Mouse (Mus musculus) lung, postnatal 0 days (tissue): ENCODE measurements at regions not wholly inside any gene's neighbourhood (a gene's known extent, or its start where the extent isn't known, plus 50 kb on each side); places are given as distances from the start of the nearest gene placed in this dataset.
A peak's percentile ranks its signal among the peaks of the same experiment; 100 is the strongest.

Experiments
- ATAC-seq: fragments of 200-750 bp; cut with Nextera tagmentation; 2 replicates; pipeline ENCODE4 v1.8.0; 2017; ENCODE audit warnings: moderate library complexity
- DNase-seq: peaks from one replicate; pipeline ENCODE4 v3.0.0-alpha.2; 2016; ENCODE audit warnings: low spot score
- H3K27ac ChIP-seq: fragments of 300-500 bp; sonication (generic); 2 replicates; pipeline ENCODE4 v1.5.1; 2014; ENCODE audit warnings: antibody characterized with exemption, mild to moderate bottlenecking, low read length, mixed read lengths
- H3K27me3 ChIP-seq: fragments of 300-500 bp; sonication (generic); replicated peaks from 2 replicates; pipeline ENCODE4 v1.6.1; 2014; ENCODE audit warnings: low read length, mixed read lengths; ENCODE audit not compliant: insufficient read depth
- H3K36me3 ChIP-seq: fragments of 300-500 bp; sonication (generic); 2 replicates; pipeline ENCODE4 v1.6.1; 2014; ENCODE audit warnings: low read length, mixed read lengths; ENCODE audit not compliant: insufficient read depth
- H3K4me1 ChIP-seq: fragments of 300-500 bp; sonication (generic); 2 replicates; pipeline ENCODE4 v1.6.1; 2014; ENCODE audit warnings: antibody characterized with exemption, low read depth, low read length, mixed read lengths; ENCODE audit not compliant: insufficient read depth
- H3K4me2 ChIP-seq: fragments of 300-500 bp; sonication (generic); replicated peaks from 2 replicates; pipeline ENCODE4 v1.6.1; 2014; ENCODE audit warnings: low read depth, mild to moderate bottlenecking, low read length, moderate library complexity, mixed read lengths
- H3K4me3 ChIP-seq: fragments of 300-500 bp; sonication (generic); 2 replicates; pipeline ENCODE4 v1.5.1; 2014; ENCODE audit warnings: low read depth, low read length
- H3K9ac ChIP-seq: fragments of 300-500 bp; sonication (generic); replicated peaks from 2 replicates; pipeline ENCODE4 v1.6.1; 2014; ENCODE audit warnings: low read depth, mild to moderate bottlenecking
- H3K9me3 ChIP-seq: fragments of 300-500 bp; sonication (generic); 2 replicates; pipeline ENCODE4 v1.6.1; 2016; ENCODE audit warnings: low read length, mixed read lengths
- CTCF ChIP-seq: IDR thresholded peaks from 2 replicates; pipeline ENCODE4 v1.5.1; 2016; ENCODE audit warnings: antibody characterized with exemption, mild to moderate bottlenecking
- EP300 ChIP-seq: IDR thresholded peaks from 2 replicates; pipeline ENCODE4 v1.6.1; 2016; ENCODE audit warnings: antibody characterized with exemption, mild to moderate bottlenecking, control low read depth
- WGBS: fragments of 180-500 bp; shearing (Covaris S2); extraction: QIAGEN DNeasy Blood & Tissue Kit; methylation state at CpG from one replicate; pipeline ENCODE4 v1.1.7; 2014; 5-methylcytosine and 5-hydroxymethylcytosine counted together

DNA sequence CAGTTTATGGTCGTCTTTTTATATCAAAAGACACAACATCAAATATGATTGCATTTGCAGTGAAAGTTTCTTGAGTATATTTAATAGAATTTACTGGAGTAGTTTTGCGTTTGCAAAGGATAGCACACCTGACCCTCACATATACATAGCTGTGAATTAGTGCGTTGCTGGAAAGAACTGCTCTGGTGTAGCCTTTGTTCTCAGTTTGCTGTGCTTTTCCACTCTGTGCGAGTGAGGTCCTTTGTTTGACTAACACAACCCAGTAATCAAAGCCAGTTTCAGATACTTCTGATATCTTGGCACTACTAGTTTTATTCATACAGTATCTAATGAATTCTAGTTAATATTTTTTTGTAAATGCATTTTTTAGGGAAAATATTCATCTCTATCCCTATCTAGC is 84.7 kb downstream of the Trim52 start:
- no peaks in the 10 kb centered on the region for H3K36me3 ChIP-seq
- no peak for ATAC-seq

DNA sequence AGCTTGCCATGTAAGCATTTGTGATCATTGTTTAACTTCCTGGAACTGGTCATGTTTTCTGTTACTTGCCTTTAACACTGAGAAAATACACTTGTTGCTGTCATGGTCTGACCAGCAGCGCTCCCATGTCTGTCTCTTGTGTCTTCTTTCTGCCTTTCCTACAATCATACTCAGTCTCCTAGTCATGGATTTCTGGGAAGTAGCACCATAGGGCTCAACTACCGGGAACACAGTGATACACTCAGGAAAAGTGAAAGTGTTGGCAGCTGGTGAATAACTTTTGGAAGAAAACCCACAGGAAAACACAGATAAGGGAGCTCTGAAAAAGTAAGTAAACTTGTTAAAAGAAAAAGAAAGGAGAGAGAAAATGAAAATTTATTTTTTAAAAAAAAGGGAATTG is 87.6 kb downstream of the Trim52 start:
- WGBS: 34% methylated on average over 2 of the region's 2 CpGs
- Histone ChIP-seq H3K4me1 (no peaks in the 10 kb centered on the region), H3K27me3 (no peaks in the 10 kb centered on the region), H3K36me3 (no peaks in the 10 kb centered on the region), H3K4me3 (no peak overlapping the region), H3K4me2 (no peak overlapping the region), H3K9ac (no peak overlapping the region), H3K27ac (no peak overlapping the region), H3K9me3 (no peaks in the 10 kb centered on the region)
- no peak for TF ChIP-seq CTCF
- TF ChIP-seq EP300: no peak
- DNase-seq (peak; percentile 32), ATAC-seq (peak; percentile 26; the same call in 1 of the 2 replicates)

More for the DNA sequence above, 84.7 kb downstream of the Trim52 start:
- DNase-seq: no peak
- no peaks in the 10 kb centered on the region for H3K4me1 ChIP-seq
- 70% methylated on average over 4 of the region's 4 CpGs for WGBS
- H3K27me3 ChIP-seq: no peaks in the 10 kb centered on the region
- TF ChIP-seq EP300 (no peak), CTCF (no peak)
- no peak overlapping the region for H3K27ac ChIP-seq
- no peak overlapping the region for H3K9ac ChIP-seq
- no peaks in the 10 kb centered on the region for H3K9me3 ChIP-seq
- H3K4me3 ChIP-seq: no peak overlapping the region
- no peak overlapping the region for H3K4me2 ChIP-seq

DNA sequence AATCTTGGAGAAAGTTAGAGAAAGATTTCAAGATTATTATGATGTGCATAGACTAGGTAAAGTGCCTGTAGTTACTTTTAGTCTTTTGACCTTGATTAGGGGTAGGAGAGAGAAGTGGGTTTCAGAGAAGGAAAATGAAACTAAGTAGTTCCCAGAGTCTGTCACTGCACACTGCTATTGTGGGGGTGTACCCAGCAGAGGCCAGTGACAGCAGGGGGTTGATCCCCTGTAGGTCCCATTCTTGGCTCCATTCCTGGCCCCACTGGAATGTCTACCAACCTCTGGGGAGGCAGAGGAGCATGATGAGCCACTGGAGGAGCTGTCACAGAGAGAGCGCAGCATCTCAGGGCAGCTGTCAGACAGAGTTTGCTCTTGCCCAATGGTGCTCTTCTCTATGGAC is 88.1 kb downstream of the Trim52 start:
- H3K27ac ChIP-seq: no peak overlapping the region
- no peak overlapping the region for H3K4me3 ChIP-seq
- no peaks in the 10 kb centered on the region for H3K4me1 ChIP-seq
- H3K9ac ChIP-seq: no peak overlapping the region
- DNase-seq: no peak
- H3K4me2 ChIP-seq: no peak overlapping the region
- H3K27me3 ChIP-seq: no peaks in the 10 kb centered on the region
- ATAC-seq: no peak; the same call in 1 of the 2 replicates
- TF ChIP-seq EP300 (no peak), CTCF (no peak)
- WGBS: 81% methylated on average over 1 of the region's 1 CpGs
- no peaks in the 10 kb centered on the region for H3K36me3 ChIP-seq
- H3K9me3 ChIP-seq: no peaks in the 10 kb centered on the region

DNA sequence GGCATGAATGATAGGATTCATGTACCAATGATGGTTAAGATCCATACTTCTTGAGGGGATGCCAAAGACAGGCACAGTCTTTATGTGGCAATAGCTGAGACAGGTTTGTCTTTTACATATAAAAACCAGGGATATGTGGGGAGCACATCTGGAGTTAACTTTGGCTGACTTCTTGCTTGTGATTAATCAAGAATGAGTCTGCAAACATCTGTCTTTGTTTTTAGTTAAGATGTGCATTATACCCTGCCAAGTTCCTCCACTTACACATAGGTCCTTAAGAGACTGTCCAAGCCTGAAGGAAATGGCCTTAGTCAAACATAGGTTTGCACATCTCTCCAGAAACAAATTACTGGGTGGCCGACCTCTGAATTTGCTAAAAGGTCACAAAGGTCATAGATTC is 91.8 kb downstream of the Trim52 start:
- Histone ChIP-seq H3K36me3 (no peaks in the 10 kb centered on the region), H3K4me2 (no peak overlapping the region), H3K27ac (no peak overlapping the region), H3K9me3 (no peaks in the 10 kb centered on the region), H3K4me3 (no peak overlapping the region), H3K4me1 (no peaks in the 10 kb centered on the region), H3K9ac (no peak overlapping the region), H3K27me3 (no peaks in the 10 kb centered on the region)
- 34% methylated on average over 1 of the region's 1 CpGs for WGBS
- TF ChIP-seq CTCF: no peak
- no peak for DNase-seq
- ATAC-seq: no peak

DNA sequence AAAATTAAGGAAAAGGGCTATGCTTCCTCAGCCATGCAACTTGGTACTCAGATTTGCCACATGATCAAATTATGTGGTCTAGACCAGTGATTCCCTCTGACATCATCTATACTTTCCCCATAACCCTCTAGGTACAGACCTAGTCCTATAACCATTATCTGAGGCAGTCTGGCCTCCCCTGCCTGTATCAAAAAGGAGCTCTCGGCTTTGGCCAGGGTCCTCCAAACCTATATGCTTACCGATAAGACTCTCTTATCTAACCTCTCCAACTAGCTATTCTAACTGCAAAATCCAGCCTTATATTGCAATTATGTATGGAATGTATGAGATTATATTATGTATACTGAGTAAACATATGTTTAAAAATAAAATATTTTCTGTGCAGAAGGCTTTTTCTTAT is 93.1 kb downstream of the Trim52 start:
- no peak overlapping the region for H3K9ac ChIP-seq
- no peak for TF ChIP-seq CTCF
- TF ChIP-seq EP300: no peak
- H3K4me2 ChIP-seq: no peak overlapping the region
- H3K4me1 ChIP-seq: no peaks in the 10 kb centered on the region
- no peaks in the 10 kb centered on the region for H3K27me3 ChIP-seq
- no peaks in the 10 kb centered on the region for H3K36me3 ChIP-seq
- H3K4me3 ChIP-seq: no peak overlapping the region
- ATAC-seq (no peak), DNase-seq (no peak)
- H3K9me3 ChIP-seq: no peaks in the 10 kb centered on the region
- 49% methylated on average over 2 of the region's 2 CpGs for WGBS
- no peak overlapping the region for H3K27ac ChIP-seq

DNA sequence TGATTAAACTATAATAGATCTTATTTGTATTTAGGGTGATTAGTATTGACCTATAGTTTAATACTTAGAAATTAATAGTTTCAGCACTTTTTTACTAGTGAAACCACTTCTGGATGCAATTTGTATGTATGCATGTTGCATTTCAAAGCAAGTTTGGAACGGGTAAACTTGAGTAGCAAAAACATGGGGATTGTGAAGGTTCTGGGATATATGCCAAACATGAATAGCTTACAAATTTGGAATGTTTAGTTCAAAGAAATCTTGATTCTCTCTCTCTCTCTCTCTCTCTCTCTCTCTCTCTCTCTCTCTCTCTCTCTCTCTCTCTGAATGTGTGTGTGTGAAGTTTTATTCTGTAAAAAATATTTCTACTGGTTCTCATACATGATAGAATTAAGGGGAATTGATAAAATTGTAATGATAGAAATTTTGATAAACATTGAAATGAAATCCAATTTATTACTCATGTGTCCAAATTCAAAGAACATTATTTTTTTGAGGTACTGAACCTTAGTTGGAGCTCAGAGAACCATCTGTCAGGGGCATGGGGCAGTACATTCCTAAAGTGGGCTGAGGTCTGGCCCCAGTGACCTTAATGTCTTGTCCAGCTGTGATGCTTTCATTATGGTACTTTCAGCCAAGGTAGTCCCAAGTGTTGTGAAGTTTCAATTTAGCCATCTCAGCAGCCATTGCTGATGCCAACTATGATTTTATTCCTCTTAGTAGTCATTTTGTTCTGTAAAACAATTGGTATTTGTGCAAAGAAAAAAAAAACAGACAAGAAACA is 93.7 kb downstream of the Trim52 start:
- H3K4me2 ChIP-seq: no peak overlapping the region
- H3K4me1 ChIP-seq: no peaks in the 10 kb centered on the region
- TF ChIP-seq CTCF (no peak), EP300 (no peak)
- H3K9ac ChIP-seq: no peak overlapping the region
- H3K4me3 ChIP-seq: no peak overlapping the region
- no peaks in the 10 kb centered on the region for H3K36me3 ChIP-seq
- no peak for ATAC-seq
- H3K9me3 ChIP-seq: no peaks in the 10 kb centered on the region
- DNase-seq: peak; percentile 35
- H3K27ac ChIP-seq: no peak overlapping the region
- no peaks in the 10 kb centered on the region for H3K27me3 ChIP-seq
- 15% methylated on average over 1 of the region's 1 CpGs for WGBS

DNA sequence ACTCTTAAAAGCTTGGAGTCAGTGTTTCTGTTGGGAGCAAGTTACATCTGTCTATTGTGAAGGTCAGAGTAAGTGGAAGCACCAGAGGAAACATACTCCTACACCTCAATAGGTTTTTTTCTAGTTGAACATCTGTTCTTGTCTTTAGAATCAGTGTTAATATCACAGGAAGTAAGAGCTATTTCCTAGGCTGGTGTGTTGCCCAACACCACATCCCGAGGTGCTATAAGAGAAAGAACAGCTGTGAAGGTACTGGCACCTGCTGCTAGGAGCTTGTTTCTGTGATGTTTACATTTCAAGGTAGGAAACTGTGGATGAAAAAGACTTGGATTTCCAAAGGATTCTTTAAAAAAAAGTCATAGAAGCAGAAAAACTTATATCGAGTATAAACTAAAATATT is 105.1 kb downstream of the Trim52 start:
- no peaks in the 10 kb centered on the region for H3K4me1 ChIP-seq
- H3K4me2 ChIP-seq: no peak overlapping the region
- H3K9ac ChIP-seq: no peak overlapping the region
- no peaks in the 10 kb centered on the region for H3K36me3 ChIP-seq
- H3K27ac ChIP-seq: no peak overlapping the region
- DNase-seq: no peak
- H3K27me3 ChIP-seq: no peaks in the 10 kb centered on the region
- no peak for ATAC-seq
- 38% methylated on average over 2 of the region's 2 CpGs for WGBS
- H3K4me3 ChIP-seq: no peak overlapping the region
- H3K9me3 ChIP-seq: no peaks in the 10 kb centered on the region
- TF ChIP-seq CTCF (no peak), EP300 (no peak)
